Mouse (Mus musculus) liver, adult (tissue): ENCODE measurements around the gene Ankrd55.

Experiments
- GATA4 ChIP-seq: IDR thresholded peaks from 2 replicates; pipeline ENCODE4 v1.6.1; 2014; ENCODE audit warnings: mild to moderate bottlenecking, low read length; ENCODE audit not compliant: insufficient replicate concordance

Gene Ankrd55

DNA sequence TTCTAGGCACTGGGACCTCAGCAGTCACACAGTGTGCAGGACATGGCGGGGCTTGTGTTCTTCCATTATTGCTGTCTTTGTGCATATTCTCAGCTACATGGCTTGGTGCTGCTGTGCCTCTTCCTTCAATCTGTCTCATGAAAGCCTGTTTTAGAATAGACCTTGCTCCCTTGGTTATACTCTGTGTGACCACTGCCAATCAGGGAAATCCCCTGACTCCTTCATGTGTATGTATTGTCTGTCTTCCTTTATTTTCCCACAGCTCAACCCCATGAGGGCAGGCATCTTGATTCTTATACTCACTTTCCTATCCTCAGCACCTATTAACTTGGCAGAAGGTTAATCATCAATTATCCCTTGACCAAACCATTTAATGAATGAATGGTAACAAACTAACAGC lies 60.0 kb downstream of the Ankrd55 start:
- TF ChIP-seq GATA4: no peak

DNA sequence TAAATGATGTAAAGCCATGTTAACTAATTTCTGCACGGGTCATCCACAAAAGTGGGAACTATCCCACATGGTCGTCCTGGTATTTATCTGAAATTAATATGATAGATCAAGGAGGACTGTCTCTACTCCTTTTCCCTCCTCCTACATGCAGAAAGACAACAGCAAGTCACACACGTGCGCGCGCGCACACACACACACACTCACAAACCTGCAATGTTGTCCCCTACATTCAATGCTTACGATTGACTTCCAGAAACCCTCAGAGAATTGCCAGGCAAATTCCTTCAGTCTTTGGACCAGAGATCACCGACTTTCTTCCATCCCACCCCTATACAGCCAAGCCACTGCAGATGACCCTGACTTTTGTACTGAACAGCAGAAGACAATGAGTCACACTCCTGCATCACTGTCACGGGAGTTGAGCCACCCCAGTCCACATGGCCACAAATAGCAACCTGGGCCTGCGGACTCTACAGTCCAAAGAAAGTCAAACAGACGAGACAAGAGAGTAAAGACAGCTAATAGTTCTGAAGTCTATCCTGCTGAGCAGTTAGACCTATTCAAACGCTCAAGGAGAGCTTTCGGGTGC lies 60.7 kb downstream of the Ankrd55 start:
- TF ChIP-seq GATA4: no peak

- TF ChIP-seq GATA4: no peak
Measured at GRCm38 (mm10) chr13:112349500-112349899, 61.2 kb downstream of the Ankrd55 start.

DNA sequence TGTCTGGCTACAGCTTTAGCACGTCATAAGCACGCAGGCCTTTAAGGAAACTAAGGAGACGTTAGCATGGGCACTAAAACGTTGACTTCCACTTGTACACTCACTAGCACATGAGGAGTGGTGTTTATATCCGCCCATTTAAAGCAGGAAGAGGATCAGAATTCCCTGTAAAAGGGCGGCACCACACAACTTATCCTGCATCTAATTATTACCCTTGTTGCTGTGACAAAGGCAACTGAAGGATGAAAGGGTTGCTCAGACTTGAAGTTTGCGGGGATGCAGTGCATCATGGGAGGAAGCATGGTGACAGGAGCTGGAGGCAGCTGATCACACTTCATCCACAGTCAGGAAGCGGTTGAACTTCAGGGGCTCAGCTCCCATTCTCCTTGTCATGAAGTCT lies 63.7 kb downstream of the Ankrd55 start:
- no peak for TF ChIP-seq GATA4

- no peak for TF ChIP-seq GATA4
Measured at GRCm38 (mm10) chr13:112354109-112354867, 66.0 kb downstream of the Ankrd55 start.

DNA sequence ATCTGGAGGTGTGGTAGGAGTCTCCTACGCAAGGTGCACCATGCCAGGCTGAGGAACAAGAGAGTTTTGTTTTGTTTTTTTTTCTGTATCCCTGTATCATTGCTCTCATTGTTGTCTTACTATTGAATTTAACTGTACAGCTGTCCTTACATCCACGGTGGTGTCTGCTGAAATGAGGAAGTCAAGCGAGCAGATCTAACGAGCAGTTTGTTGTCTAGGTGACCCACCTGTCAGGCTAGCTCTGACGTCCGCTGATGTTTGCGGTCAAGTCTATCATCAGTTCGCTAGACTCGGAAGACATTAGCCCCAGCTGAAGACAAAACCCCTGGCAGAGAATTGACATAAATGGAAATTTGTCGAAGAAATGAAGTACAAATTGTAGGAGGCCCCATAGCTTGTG lies 66.7 kb downstream of the Ankrd55 start:
- no peak for TF ChIP-seq GATA4

GRCm38 (mm10) chr13:112355794-112356486 lies 67.7 kb downstream of the Ankrd55 start:
- TF ChIP-seq GATA4: no peak

DNA sequence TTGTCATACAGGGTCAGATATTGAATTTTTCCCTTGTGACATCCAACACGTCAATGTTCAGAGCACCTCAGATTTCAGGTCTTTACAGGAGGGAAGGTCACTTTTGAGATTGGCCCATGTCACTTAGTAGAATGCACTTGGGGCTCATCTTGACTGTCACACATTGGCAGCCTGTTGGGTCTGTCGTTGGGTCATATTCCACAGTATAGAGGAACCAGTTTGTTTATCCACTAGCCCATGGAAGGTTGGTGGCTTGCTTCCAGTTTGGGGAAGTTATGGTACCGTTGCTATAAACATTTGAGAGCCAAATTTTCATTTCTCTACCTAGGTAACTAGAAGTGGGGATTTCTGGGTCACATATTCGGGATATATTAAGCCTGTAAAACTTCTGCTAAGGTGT lies 73.3 kb downstream of the Ankrd55 start:
- TF ChIP-seq GATA4: no peak

- no peak for TF ChIP-seq GATA4
Measured at GRCm38 (mm10) chr13:112363218-112363617, 75.0 kb downstream of the Ankrd55 start.

DNA sequence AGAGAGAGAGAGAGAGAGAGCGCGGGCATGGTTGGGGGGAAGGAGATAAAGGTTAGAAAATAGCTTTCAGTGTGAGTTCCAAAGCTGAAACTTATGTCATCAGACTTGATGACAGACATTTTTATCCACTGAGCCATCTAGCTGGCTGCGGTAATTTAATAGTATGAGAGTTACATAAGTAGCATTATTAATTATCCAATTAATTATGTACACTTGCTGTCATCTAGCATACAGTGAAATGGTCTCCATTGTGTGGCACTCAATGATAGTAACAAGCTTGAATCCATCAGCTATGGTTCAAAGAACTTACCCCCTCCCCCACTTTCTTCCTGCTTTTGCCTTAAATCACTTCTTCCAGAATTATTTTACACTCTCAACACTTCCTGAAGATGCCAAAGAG lies 75.5 kb downstream of the Ankrd55 start:
- no peak for TF ChIP-seq GATA4

DNA sequence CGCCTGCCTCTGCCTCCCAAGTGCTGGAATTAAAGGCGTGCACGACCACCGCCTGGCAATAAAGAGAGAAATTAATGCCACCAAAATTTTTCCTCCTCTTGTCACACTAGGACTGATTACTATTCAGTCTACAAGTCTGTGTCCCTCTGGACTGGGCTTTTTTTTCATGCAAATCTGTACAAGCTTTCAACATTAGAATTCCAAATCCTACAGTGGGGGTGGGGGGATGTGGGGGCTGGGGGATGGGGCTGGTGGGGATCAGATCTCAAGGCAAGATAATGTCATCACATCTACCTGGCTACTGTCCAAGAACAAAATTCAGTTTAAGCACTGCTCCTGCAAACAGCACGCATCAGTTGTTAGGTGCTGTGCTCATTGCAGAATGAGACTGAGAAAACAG lies 76.4 kb downstream of the Ankrd55 start:
- no peak for TF ChIP-seq GATA4

GRCm38 (mm10) chr13:112365303-112365702 lies 77.1 kb downstream of the Ankrd55 start:
- no peak for TF ChIP-seq GATA4

- TF ChIP-seq GATA4: no peak
Measured at GRCm38 (mm10) chr13:112365762-112366161, 77.5 kb downstream of the Ankrd55 start.

DNA sequence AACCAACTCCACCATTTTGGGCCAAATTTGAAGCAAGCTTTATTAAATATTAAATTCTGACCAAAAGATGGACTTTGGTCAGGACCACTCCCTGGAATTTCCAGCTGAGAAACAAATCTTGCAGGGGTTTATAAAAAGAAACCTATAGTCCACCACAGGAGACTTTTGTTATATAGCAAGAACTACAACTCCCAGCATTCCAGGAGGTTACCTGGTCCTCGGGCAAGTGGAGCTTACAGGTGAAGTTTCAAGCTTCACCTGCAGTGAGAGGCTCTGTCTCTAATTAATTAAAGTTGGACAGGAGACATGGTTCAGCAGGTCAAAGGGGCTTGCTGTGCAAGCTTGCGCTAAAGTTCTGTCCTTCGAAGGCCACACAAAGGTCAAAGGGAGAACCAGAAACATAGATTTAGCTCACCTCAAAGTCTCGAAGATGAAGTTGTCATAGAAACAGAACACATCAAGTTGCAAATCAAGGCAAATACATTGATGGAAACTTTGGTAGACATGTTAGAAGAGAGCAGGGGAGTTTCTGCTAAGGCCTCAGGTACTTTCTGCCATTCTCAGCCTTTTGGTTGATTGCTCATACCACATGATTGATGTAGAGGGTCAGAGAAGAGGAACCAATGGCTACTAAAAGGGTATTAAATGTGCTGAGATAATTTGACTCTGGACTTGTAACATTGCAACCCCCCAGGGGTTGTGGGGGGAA lies 78.2 kb downstream of the Ankrd55 start:
- TF ChIP-seq GATA4: no peak

GRCm38 (mm10) chr13:112371729-112372128 lies 83.5 kb downstream of the Ankrd55 start:
- TF ChIP-seq GATA4: no peak

GRCm38 (mm10) chr13:112375766-112376165 lies 87.5 kb downstream of the Ankrd55 start:
- no peak for TF ChIP-seq GATA4
